Mouse (Mus musculus): Measurements from ENCODE around the gene Fer.
A peak's percentile ranks its signal among the peaks of the same experiment; 100 is the strongest.

The Fer gene

GRCm38 (mm10) chr17:63871773-63872172, 8.9 kb downstream of the Fer start:
- no peak for DNase-seq (ENCODE audit: low spot score)

- DNase-seq (ENCODE audit: low spot score) = no peak
These were observed 16.0 kb downstream of the Fer start for GRCm38 (mm10) chr17:63878889-63879288.

- no peak for DNase-seq (ENCODE audit: low spot score)
These were observed 17.1 kb downstream of the Fer start for GRCm38 (mm10) chr17:63880009-63880408.

GRCm38 (mm10) chr17:63886988-63887387, 24.1 kb downstream of the Fer start:
- DNase-seq (ENCODE audit: low spot score) = no peak

- no peak for DNase-seq (ENCODE audit: low spot score)
These were observed 27.7 kb downstream of the Fer start for GRCm38 (mm10) chr17:63890611-63891010.

GRCm38 (mm10) chr17:63895829-63896228, 33.0 kb downstream of the Fer start:
- DNase-seq (ENCODE audit: low spot score) = no peak

- DNase-seq (ENCODE audit: low spot score) = no peak
These were observed 34.2 kb downstream of the Fer start for GRCm38 (mm10) chr17:63897050-63897449.

GRCm38 (mm10) chr17:63909297-63909696, 46.4 kb downstream of the Fer start:
- no peak for DNase-seq (ENCODE audit: low spot score)

- DNase-seq (ENCODE audit: low spot score) = no peak
These were observed 58.8 kb downstream of the Fer start for GRCm38 (mm10) chr17:63921601-63922203.

- DNase-seq (ENCODE audit: low spot score) = no peak
These were observed 62.7 kb downstream of the Fer start for GRCm38 (mm10) chr17:63925581-63925980.

GRCm38 (mm10) chr17:63930634-63931033, 67.8 kb downstream of the Fer start:
- DNase-seq (ENCODE audit: low spot score) = no peak

- DNase-seq (ENCODE audit: low spot score) = no peak
These were observed 68.7 kb downstream of the Fer start for GRCm38 (mm10) chr17:63931556-63931955.

- no peak for DNase-seq (ENCODE audit: low spot score)
These were observed 72.5 kb downstream of the Fer start for GRCm38 (mm10) chr17:63935408-63935807.

GRCm38 (mm10) chr17:63937886-63938285, 75.0 kb downstream of the Fer start:
- no peak for DNase-seq (ENCODE audit: low spot score)

- DNase-seq (ENCODE audit: low spot score) = no peak
These were observed 83.9 kb downstream of the Fer start for GRCm38 (mm10) chr17:63946772-63947171.

GRCm38 (mm10) chr17:63948811-63949210, 85.9 kb downstream of the Fer start:
- DNase-seq (ENCODE audit: low spot score) = no peak

- peak; percentile 35 for DNase-seq (ENCODE audit: low spot score)
These were observed 88.6 kb downstream of the Fer start for GRCm38 (mm10) chr17:63951436-63951835.

GRCm38 (mm10) chr17:63967091-63967490, 104.2 kb downstream of the Fer start:
- no peak for DNase-seq (ENCODE audit: low spot score)

GRCm38 (mm10) chr17:63969448-63969847, 106.6 kb downstream of the Fer start:
- no peak for DNase-seq (ENCODE audit: low spot score)

- DNase-seq (ENCODE audit: low spot score) = no peak
These were observed 107.4 kb downstream of the Fer start for GRCm38 (mm10) chr17:63970239-63970638.

- DNase-seq (ENCODE audit: low spot score) = no peak
These were observed 108.1 kb downstream of the Fer start for GRCm38 (mm10) chr17:63970939-63971338.

GRCm38 (mm10) chr17:63972181-63972580, 109.3 kb downstream of the Fer start:
- DNase-seq (ENCODE audit: low spot score) = no peak

- peak; percentile 58 for DNase-seq (ENCODE audit: low spot score)
These were observed 110.9 kb downstream of the Fer start for GRCm38 (mm10) chr17:63973806-63974205.

GRCm38 (mm10) chr17:63974253-63974652, 111.4 kb downstream of the Fer start:
- no peak for DNase-seq (ENCODE audit: low spot score)
